Mouse (Mus musculus): ENCODE data around the gene Sftpa1. TPM values are rescaled to one million over a fixed set of nuclear protein-coding genes. Genes with fewer than 3 reads are reported as not detected.

Gene Sftpa1
- polyA plus RNA-seq, 1 experiment: not detected

DNA sequence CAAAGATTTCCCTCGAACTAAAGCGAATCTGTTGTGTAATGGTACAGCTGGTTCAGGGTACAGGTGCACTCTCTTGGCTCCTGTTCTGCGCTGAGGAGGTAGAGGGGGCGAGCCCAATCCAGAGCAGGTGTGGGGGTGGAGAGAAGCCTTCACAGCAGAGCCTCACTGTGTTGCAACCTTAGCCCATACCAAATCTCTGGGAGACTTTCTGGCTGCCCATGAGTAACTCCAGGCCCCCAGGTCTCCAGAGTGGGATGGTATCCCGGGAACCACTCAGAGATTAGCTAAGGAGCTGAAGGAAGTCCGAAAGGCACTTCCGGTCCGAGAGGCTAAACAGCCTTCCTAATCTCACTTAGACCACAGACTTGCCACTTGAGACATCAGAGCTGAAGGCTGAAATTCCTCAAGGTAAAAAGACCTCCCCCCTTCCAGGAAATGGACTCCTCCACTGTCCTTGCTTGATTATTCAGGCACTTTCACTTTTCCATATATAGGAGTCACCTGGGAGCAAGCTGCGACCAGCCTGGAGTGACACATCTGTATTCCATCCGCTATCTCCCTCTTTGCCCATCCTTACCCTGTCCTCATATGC lies 26.6 kb upstream of the Sftpa1 start, which contains the start of gene Mat1a:
Gene Mat1a (plus strand): TSS at position 183 of the 592 bp plus-strand sequence.
- Histone ChIP-seq H3K4me1 (ENCODE audit: control insufficient read depth, insufficient read depth, low read length) (no peaks in the 10 kb centered on the region), H3K4me3 (ENCODE audit: insufficient read depth, low read length) (no peak within 1 kb of the TSS), H3K27ac (ENCODE audit: insufficient read depth, low read length) (no peak within 1 kb of the TSS)
- TF ChIP-seq CTCF (IDR thresholded peaks at IDR 0.05; ENCODE audit: borderline replicate concordance, insufficient read depth, low read length) (no peak), POLR2A (IDR thresholded peaks at IDR 0.05; ENCODE audit: low read depth, low read length) (no peak)

GRCm38 (mm10) chr14:41111031-41111668 lies 20.4 kb upstream of the Sftpa1 start:
- no peaks in the 10 kb centered on the region for H3K4me1 ChIP-seq (ENCODE audit: control insufficient read depth, insufficient read depth, low read length)
- no peak overlapping the region for H3K27ac ChIP-seq (ENCODE audit: insufficient read depth, low read length)
- no peak for TF ChIP-seq CTCF (IDR thresholded peaks at IDR 0.05; ENCODE audit: borderline replicate concordance, insufficient read depth, low read length)
- TF ChIP-seq POLR2A (IDR thresholded peaks at IDR 0.05; ENCODE audit: low read depth, low read length): no peak
- H3K4me3 ChIP-seq (ENCODE audit: insufficient read depth, low read length): no peak overlapping the region

- H3K27ac ChIP-seq (ENCODE audit: insufficient read depth, low read length): no peak overlapping the region
- H3K4me1 ChIP-seq (ENCODE audit: control insufficient read depth, insufficient read depth, low read length): no peaks in the 10 kb centered on the region
- TF ChIP-seq CTCF (IDR thresholded peaks at IDR 0.05; ENCODE audit: borderline replicate concordance, insufficient read depth, low read length) (no peak), POLR2A (IDR thresholded peaks at IDR 0.05; ENCODE audit: low read depth, low read length) (no peak)
- H3K4me3 ChIP-seq (ENCODE audit: insufficient read depth, low read length): no peak overlapping the region
These were observed 18.6 kb upstream of the Sftpa1 start for GRCm38 (mm10) chr14:41112944-41113343.

DNA sequence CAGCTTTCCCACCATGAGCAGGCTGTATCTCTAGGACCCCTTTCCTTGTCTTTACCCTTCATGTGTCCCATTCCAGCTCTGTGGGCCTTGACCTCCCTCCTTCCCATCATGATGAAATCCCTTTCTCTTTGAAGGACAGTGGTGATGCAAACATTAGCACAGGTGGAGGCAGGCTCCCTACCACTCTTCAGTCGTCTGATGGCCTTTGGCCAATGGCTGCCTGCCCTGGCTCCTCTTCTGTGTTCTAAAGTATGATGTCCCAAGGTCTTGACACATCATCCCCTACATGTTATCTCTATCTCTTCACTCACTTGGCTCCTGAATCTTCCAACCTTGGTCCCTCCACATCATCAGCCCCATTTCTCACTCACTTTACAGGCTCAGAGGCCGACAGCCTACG lies 15.3 kb upstream of the Sftpa1 start:
- TF ChIP-seq POLR2A (IDR thresholded peaks at IDR 0.05; ENCODE audit: low read depth, low read length) (no peak), CTCF (IDR thresholded peaks at IDR 0.05; ENCODE audit: borderline replicate concordance, insufficient read depth, low read length) (no peak)
- no peaks in the 10 kb centered on the region for H3K4me1 ChIP-seq (ENCODE audit: control insufficient read depth, insufficient read depth, low read length)
- H3K4me3 ChIP-seq (ENCODE audit: insufficient read depth, low read length): no peak overlapping the region
- no peak overlapping the region for H3K27ac ChIP-seq (ENCODE audit: insufficient read depth, low read length)

DNA sequence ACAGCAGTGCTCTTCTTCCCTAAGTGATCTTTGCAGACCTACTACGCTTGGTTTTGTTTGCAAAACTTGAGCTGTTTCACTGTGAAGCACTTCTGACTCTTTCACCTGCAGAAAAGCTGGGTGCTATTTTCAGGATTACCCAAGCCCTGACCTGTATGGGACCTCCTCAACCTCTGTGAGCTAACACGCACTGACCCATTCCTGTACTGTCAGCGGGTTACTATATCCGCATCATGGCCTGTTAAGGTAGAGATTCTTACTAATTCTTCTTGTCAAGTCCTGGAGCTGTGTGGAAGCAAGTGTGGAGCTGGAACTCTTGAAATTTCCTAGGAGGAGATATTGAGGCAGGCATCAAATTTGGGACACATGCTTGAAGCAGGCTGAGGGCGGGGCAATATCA lies 6.9 kb upstream of the Sftpa1 start:
- TF ChIP-seq POLR2A (IDR thresholded peaks at IDR 0.05; ENCODE audit: low read depth, low read length) (no peak), CTCF (IDR thresholded peaks at IDR 0.05; ENCODE audit: borderline replicate concordance, insufficient read depth, low read length) (no peak)
- Histone ChIP-seq H3K4me3 (ENCODE audit: insufficient read depth, low read length) (no peak overlapping the region), H3K27ac (ENCODE audit: insufficient read depth, low read length) (no peak overlapping the region), H3K4me1 (ENCODE audit: control insufficient read depth, insufficient read depth, low read length) (no peaks in the 10 kb centered on the region)

DNA sequence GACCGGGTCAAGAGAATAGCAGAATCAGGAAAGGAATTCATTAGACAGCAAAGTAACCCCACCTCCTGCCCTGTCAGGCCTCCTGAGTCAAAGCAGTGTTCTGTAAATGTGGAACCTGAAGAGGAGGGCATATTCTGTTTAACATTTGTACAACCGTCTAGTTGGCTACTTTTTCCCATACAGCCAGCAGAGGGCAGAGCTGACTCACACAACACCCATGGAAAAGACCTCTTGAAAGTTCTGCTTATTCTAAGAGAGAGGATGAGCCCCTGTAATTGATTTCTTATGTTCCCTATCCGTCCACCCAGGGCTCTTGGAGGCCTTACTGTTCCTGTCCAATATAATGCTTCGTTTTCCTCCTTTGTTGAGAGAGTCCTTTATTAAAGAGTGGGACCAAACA lies 3.6 kb upstream of the Sftpa1 start:
- Histone ChIP-seq H3K27ac (ENCODE audit: insufficient read depth, low read length) (no peak overlapping the region), H3K4me3 (ENCODE audit: insufficient read depth, low read length) (no peak overlapping the region), H3K4me1 (ENCODE audit: control insufficient read depth, insufficient read depth, low read length) (no peaks in the 10 kb centered on the region)
- TF ChIP-seq CTCF (IDR thresholded peaks at IDR 0.05; ENCODE audit: borderline replicate concordance, insufficient read depth, low read length): no peak
- no peak for TF ChIP-seq POLR2A (IDR thresholded peaks at IDR 0.05; ENCODE audit: low read depth, low read length)

GRCm38 (mm10) chr14:41137006-41137405 lies 5.4 kb downstream of the Sftpa1 start:
- no peaks in the 10 kb centered on the region for H3K4me1 ChIP-seq (ENCODE audit: control insufficient read depth, insufficient read depth, low read length)
- no peak overlapping the region for H3K4me3 ChIP-seq (ENCODE audit: insufficient read depth, low read length)
- no peak for TF ChIP-seq POLR2A (IDR thresholded peaks at IDR 0.05; ENCODE audit: low read depth, low read length)
- TF ChIP-seq CTCF (IDR thresholded peaks at IDR 0.05; ENCODE audit: borderline replicate concordance, insufficient read depth, low read length): no peak
- no peak overlapping the region for H3K27ac ChIP-seq (ENCODE audit: insufficient read depth, low read length)

- TF ChIP-seq POLR2A (IDR thresholded peaks at IDR 0.05; ENCODE audit: low read depth, low read length) (no peak), CTCF (IDR thresholded peaks at IDR 0.05; ENCODE audit: borderline replicate concordance, insufficient read depth, low read length) (no peak)
- Histone ChIP-seq H3K4me1 (ENCODE audit: control insufficient read depth, insufficient read depth, low read length) (no peaks in the 10 kb centered on the region), H3K27ac (ENCODE audit: insufficient read depth, low read length) (no peak overlapping the region), H3K4me3 (ENCODE audit: insufficient read depth, low read length) (no peak overlapping the region)
These were observed 9.1 kb downstream of the Sftpa1 start for GRCm38 (mm10) chr14:41140686-41141085.

DNA sequence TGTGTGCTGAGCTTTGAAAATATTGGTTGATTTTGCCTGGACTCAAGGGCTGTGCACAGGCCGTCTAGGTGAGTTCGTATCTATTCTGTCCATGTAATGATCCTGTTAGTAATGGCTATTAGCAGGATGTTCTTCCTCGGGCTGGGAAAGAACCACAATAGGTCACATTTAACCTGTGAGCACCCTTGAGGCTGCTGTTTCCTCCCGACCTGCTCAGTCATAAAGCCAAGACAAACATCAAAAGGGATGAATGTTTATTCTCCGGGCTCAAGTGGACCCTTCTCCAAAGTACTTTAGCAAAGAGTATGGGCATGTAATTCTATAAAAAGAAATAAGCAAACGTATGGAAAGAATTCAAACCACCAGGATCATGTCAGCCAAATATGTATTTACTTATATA lies 14.5 kb downstream of the Sftpa1 start:
- no peak overlapping the region for H3K27ac ChIP-seq (ENCODE audit: insufficient read depth, low read length)
- H3K4me1 ChIP-seq (ENCODE audit: control insufficient read depth, insufficient read depth, low read length): no peaks in the 10 kb centered on the region
- no peak overlapping the region for H3K4me3 ChIP-seq (ENCODE audit: insufficient read depth, low read length)
- no peak for TF ChIP-seq POLR2A (IDR thresholded peaks at IDR 0.05; ENCODE audit: low read depth, low read length)
- TF ChIP-seq CTCF (IDR thresholded peaks at IDR 0.05; ENCODE audit: borderline replicate concordance, insufficient read depth, low read length): no peak

DNA sequence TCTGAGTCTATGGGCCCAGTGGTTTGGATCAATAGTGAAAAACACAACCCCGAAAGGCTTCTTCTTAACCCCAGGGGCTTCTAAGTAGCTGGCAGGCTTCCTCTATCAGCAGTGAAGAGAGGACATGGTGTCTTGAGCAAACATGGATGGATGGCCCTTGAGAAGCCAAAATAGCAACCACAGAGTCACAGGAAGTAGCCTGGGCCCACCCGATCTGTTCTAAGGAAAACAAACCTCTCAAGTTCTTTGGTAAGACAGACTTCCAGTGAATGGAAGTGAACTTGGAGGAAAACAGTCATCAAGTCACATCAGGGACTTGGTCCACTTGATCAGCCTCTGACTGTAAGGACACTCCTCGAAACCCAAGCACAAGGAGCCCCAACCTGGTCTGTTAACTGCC lies 15.3 kb downstream of the Sftpa1 start:
- Histone ChIP-seq H3K4me1 (ENCODE audit: control insufficient read depth, insufficient read depth, low read length) (no peaks in the 10 kb centered on the region), H3K4me3 (ENCODE audit: insufficient read depth, low read length) (no peak overlapping the region), H3K27ac (ENCODE audit: insufficient read depth, low read length) (no peak overlapping the region)
- TF ChIP-seq CTCF (IDR thresholded peaks at IDR 0.05; ENCODE audit: borderline replicate concordance, insufficient read depth, low read length) (no peak), POLR2A (IDR thresholded peaks at IDR 0.05; ENCODE audit: low read depth, low read length) (no peak)

Measured in embryonic fibroblast, embryonic 13.5 days (primary cell).